Mouse (Mus musculus) CH12.LX (cell line): ENCODE measurements around the gene Sdhb. TPM values are rescaled to one million over a fixed set of nuclear protein-coding genes. Genes with fewer than 3 reads are reported as not detected.

ENCODE experiments used
- DNase-seq: peaks from one replicate; pipeline ENCODE4 v3.0.0-alpha.2; 2013; ENCODE audit errors: extremely low read depth
- H3K27ac ChIP-seq: 2 replicates; pipeline ENCODE4 v1.5.1; 2012; ENCODE audit warnings: low read depth, mild to moderate bottlenecking, control low read depth, moderate library complexity; ENCODE audit not compliant: insufficient read depth
- H3K27me3 ChIP-seq: replicated peaks from 2 replicates; pipeline ENCODE3; 2012; ENCODE audit warnings: inconsistent platforms
- H3K36me3 ChIP-seq, 2 experiments: replicated peaks in 1 of 2; 2 replicates each; pipeline versions ENCODE3 to v1.6.1; 2012; ENCODE audit warnings: inconsistent platforms in 1 of 2, low read length in 1 of 2, mild to moderate bottlenecking in 1 of 2, mixed read lengths in 1 of 2, moderate library complexity in 1 of 2; ENCODE audit not compliant: control insufficient read depth in 1 of 2, insufficient read depth in 1 of 2
- H3K4me1 ChIP-seq, 2 experiments: 2 replicates each; pipeline ENCODE4 v1.6.1; 2012; ENCODE audit warnings: inconsistent platforms in 1 of 2, moderate library complexity in 1 of 2; ENCODE audit not compliant: insufficient read depth in 2 of 2, control insufficient read depth in 1 of 2
- H3K4me2 ChIP-seq: 2 replicates; pipeline ENCODE4 v1.6.1; 2012; ENCODE audit warnings: low read depth, mild to moderate bottlenecking, control low read depth; ENCODE audit not compliant: poor library complexity, insufficient read depth, severe bottlenecking
- H3K4me3 ChIP-seq, 3 experiments: fragments of 150-350 bp in 1 of 3; sonication (generic) in 1 of 3; replicated peaks in 1 of 3; 2 replicates each; pipeline versions ENCODE3 to v1.5.1; 2011 to 2012; ENCODE audit warnings: low read depth in 2 of 3, low read length in 2 of 3, mild to moderate bottlenecking in 2 of 3, moderate library complexity in 2 of 3, control low read depth in 1 of 3, improper control_type of control experiment in 1 of 3, inconsistent platforms in 1 of 3, mixed read lengths in 1 of 3; ENCODE audit not compliant: poor library complexity in 1 of 3
- H3K79me2 ChIP-seq: replicated peaks from 2 replicates; pipeline ENCODE4 v1.6.1; 2012; ENCODE audit warnings: mild to moderate bottlenecking, moderate library complexity; ENCODE audit not compliant: control insufficient read depth, poor library complexity, insufficient read depth, severe bottlenecking; ENCODE audit errors: extremely low read depth
- H3K9ac ChIP-seq: 2 replicates; pipeline ENCODE4 v1.6.1; 2012; ENCODE audit warnings: low read depth, mild to moderate bottlenecking, control low read depth, moderate library complexity; ENCODE audit not compliant: insufficient read depth
- H3K9me3 ChIP-seq: replicated peaks from 2 replicates; pipeline ENCODE3; 2012; ENCODE audit warnings: low read length, inconsistent platforms, mixed read lengths
- BHLHE40 ChIP-seq: IDR thresholded peaks from 2 replicates; pipeline ENCODE4 v1.6.1; 2011; ENCODE audit warnings: mild to moderate bottlenecking, low read depth, low read length, improper control_type of control experiment
- CHD1 ChIP-seq: IDR thresholded peaks from 2 replicates; pipeline ENCODE4 v1.6.1; 2012; ENCODE audit warnings: low read depth, low read length, improper control_type of control experiment, inconsistent platforms
- CTCF ChIP-seq, 2 experiments: IDR thresholded peaks in 1 of 2; conservative IDR thresholded peaks in 1 of 2; 2 replicates each; pipeline ENCODE4 v1.5.1; 2011 to 2012; ENCODE audit warnings: low read depth in 2 of 2, low read length in 2 of 2, improper control_type of control experiment in 1 of 2, inconsistent platforms in 1 of 2, mild to moderate bottlenecking in 1 of 2, moderate library complexity in 1 of 2
- HCFC1 ChIP-seq: IDR thresholded peaks from 2 replicates; pipeline ENCODE4 v1.6.1; 2012; ENCODE audit warnings: low read depth, mild to moderate bottlenecking, inconsistent platforms, low read length, improper control_type of control experiment
- IRF4 ChIP-seq: IDR thresholded peaks from 2 replicates; pipeline ENCODE4 v1.6.1; 2014; ENCODE audit warnings: low read depth, mild to moderate bottlenecking, inconsistent platforms, low read length, improper control_type of control experiment
- JUND ChIP-seq: conservative IDR thresholded peaks from 2 replicates; pipeline ENCODE4 v1.6.1; 2011; ENCODE audit warnings: low read depth, low read length, improper control_type of control experiment
- MAFK ChIP-seq: IDR thresholded peaks from 2 replicates; pipeline ENCODE4 v1.6.1; 2011; ENCODE audit warnings: low read length, improper control_type of control experiment; ENCODE audit not compliant: insufficient replicate concordance
- MYC ChIP-seq: IDR thresholded peaks from 2 replicates; pipeline ENCODE4 v1.6.1; 2011; ENCODE audit warnings: low read depth, mild to moderate bottlenecking, improper control_type of control experiment, low read length
- POLR2AphosphoS2 ChIP-seq: IDR thresholded peaks from 2 replicates; pipeline ENCODE4 v1.6.1; 2011; ENCODE audit warnings: low read depth, low read length, improper control_type of control experiment
- RAD21 ChIP-seq: IDR thresholded peaks from 2 replicates; pipeline ENCODE4 v1.6.1; 2011; ENCODE audit warnings: low read depth, mild to moderate bottlenecking, low read length, improper control_type of control experiment, moderate library complexity
- SMC3 ChIP-seq: IDR thresholded peaks from 2 replicates; pipeline ENCODE4 v1.6.1; 2011; ENCODE audit warnings: low read depth, low read length, improper control_type of control experiment
- TCF12 ChIP-seq: IDR thresholded peaks from 2 replicates; pipeline ENCODE4 v1.6.1; 2014; ENCODE audit warnings: low read depth, mild to moderate bottlenecking, inconsistent platforms, low read length, improper control_type of control experiment
- ZMIZ1 ChIP-seq: IDR thresholded peaks from 2 replicates; pipeline ENCODE4 v1.6.1; 2012; ENCODE audit warnings: low read depth, mild to moderate bottlenecking, inconsistent platforms, low read length, improper control_type of control experiment
- ZNF384 ChIP-seq: IDR thresholded peaks from 2 replicates; pipeline ENCODE4 v1.6.1; 2012; ENCODE audit warnings: low read depth, low read length, improper control_type of control experiment, inconsistent platforms
- dilution Hi-C: fragments of 300-500 bp; cut with MboI; formaldehyde crosslinking; loops from 2 replicates; pipeline ENCODE4 v1.14.3; 2020; ENCODE audit warnings: low sequenced_read_pairs; ENCODE audit not compliant: extremely low pct_unique_long_range_greater_than_20kb, extremely low pct_ligation_motif_present
- in situ Hi-C: fragments of 300-500 bp; cut with MboI; formaldehyde crosslinking; loops from 3 replicates; pipeline ENCODE4 v1.14.3; 2019; ENCODE audit warnings: low sequenced_read_pairs, low pct_ligation_motif_present, low pct_unique_long_range_greater_than_20kb, mixed read lengths
- polyA plus RNA-seq: library from polyadenylated mRNA; unstranded; fragments of >175 nt; gene quantifications from 2 replicates; pipeline ENCODE4 v1.2.1, GENCODE M21; 2012; ENCODE audit warnings: low read depth; ENCODE audit not compliant: insufficient read length
- total RNA-seq, 2 experiments: library from RNA; depleted of rRNA; stranded (reverse); fragments of 300-350 nt in 1 of 2; fragments of >200 nt in 1 of 2; gene quantifications; 2 replicates each; pipeline ENCODE4 v1.2.3; 2012 to 2014

The Sdhb gene
- total and polyA plus RNA-seq, 3 experiments: 156 to 190 (median 188) TPM

- Histone ChIP-seq H3K4me2 (no peak overlapping the region), H3K9ac (no peak overlapping the region), H3K27ac (no peak overlapping the region), H3K27me3 (peaks cover 9% of the 10 kb centered on the region), H3K79me2 (peaks cover 16% of the 10 kb centered on the region), H3K4me3 (no peak overlapping the region), H3K9me3 (no peaks in the 10 kb centered on the region), H3K36me3 (peaks cover 8 to 46% of the 10 kb centered on the region in 2 experiments), H3K4me1 (peaks cover 14 to 44% of the 10 kb centered on the region in 2 experiments)
- in situ Hi-C loops (no loop called here), dilution Hi-C loops (no loop called here)
- TF ChIP-seq ZNF384: no peak
- TF ChIP-seq CHD1: no peak
- TF ChIP-seq BHLHE40: no peak
- TF ChIP-seq IRF4: no peak
- TF ChIP-seq MAFK: no peak
- no peak for TF ChIP-seq HCFC1
- TF ChIP-seq RAD21: no peak
- TF ChIP-seq POLR2AphosphoS2: no peak
- TF ChIP-seq MYC: no peak
- no peak for DNase-seq
These were observed 3.1 kb downstream of the Sdhb start for GRCm38 (mm10) chr4:140963941-140964597.

GRCm38 (mm10) chr4:140964620-140965019 lies 3.6 kb downstream of the Sdhb start:
- TF ChIP-seq JUND: no peak
- TF ChIP-seq SMC3: peak; percentile 91
- peak; percentile 65 for TF ChIP-seq RAD21
- TF ChIP-seq MYC: peak; percentile 80
- TF ChIP-seq TCF12: 0 out of 2 replicates have a peak, but pooled peaks have one; percentile 44
- no peak for TF ChIP-seq IRF4
- TF ChIP-seq CTCF (conservative IDR thresholded peaks at IDR 0.05 in 1 of 2, IDR thresholded peaks at IDR 0.05 in 1 of 2; ENCODE audit: low read depth in 2 of 2, low read length in 2 of 2): peak; percentile 84 to 95
- no peak for TF ChIP-seq CHD1
- no peak for TF ChIP-seq ZMIZ1
- peak overlapping the region in 1 of 3 experiments; percentile 16 for H3K4me3 ChIP-seq
- H3K79me2 ChIP-seq: peaks cover 16% of the 10 kb centered on the region
- peaks cover 14 to 44% of the 10 kb centered on the region in 2 experiments for H3K4me1 ChIP-seq
- peak overlapping the region; percentile 31; the same call in 1 of the 2 replicates for H3K9ac ChIP-seq
- no peaks in the 10 kb centered on the region for H3K9me3 ChIP-seq
- H3K36me3 ChIP-seq: peaks cover 8 to 52% of the 10 kb centered on the region in 2 experiments
- peak; percentile 79 for DNase-seq
- in situ Hi-C loops (no loop called here), dilution Hi-C loops (no loop called here)
- peak overlapping the region; percentile 48 for H3K4me2 ChIP-seq
- H3K27me3 ChIP-seq: peaks cover 4% of the 10 kb centered on the region
- peak overlapping the region; percentile 14; the same call in 1 of the 2 replicates for H3K27ac ChIP-seq
